Mouse (Mus musculus): Measurements from ENCODE around the gene Adra1d.

DNA sequence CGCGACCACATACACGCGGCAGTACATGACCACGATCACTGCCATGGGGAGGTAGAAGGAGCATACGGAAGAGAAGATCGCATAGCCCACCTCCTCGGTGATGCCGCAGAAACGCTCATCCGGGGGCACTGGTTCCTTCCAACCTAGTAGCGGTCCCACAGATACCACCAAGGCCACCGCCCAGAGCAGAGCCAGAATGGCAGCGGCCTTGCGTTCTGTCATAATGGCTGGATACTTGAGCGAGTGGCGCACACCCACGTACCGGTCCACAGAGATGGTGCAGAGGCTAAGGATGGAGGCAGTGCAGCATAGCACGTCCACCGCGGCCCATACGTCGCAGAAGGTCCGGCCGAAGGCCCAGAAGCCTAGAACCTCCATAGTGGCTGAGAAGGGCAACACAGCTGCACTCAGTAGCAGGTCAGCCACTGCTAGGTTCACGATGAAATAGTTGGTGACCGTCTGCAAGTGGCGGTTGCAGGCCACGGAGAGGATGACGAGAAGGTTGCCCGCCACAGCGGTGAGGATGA lies 676 bp downstream of the Adra1d start:
- no peak for TF ChIP-seq GATA1 (IDR thresholded peaks at IDR 0.05; ENCODE audit: borderline replicate concordance, low read length)
- TF ChIP-seq FLI1 (IDR thresholded peaks at IDR 0.05; ENCODE audit: low read length) = no peak
